ENCODE assay signal across 19 mouse cellular contexts in genomic region chr5:132975303-132975932, GRCm38 (mm10).
A peak's percentile ranks its signal among the peaks of the same experiment; 100 is the strongest.
DNase-seq lines count a peak whose midpoint lies in the region; ATAC-seq lines count a peak whose summit lies in the region.
"Had no signal": no experiment of that assay in that cellular context is flagged by ENCODE, and none has a peak within 500 bp of the region (broad histone marks: within the 10 kb centered on the region; RNA-seq: fewer than 3 reads in every experiment).

No protein-coding gene starts in this region.

- H3K27ac ChIP-seq in hindbrain, embryonic 14.5 days = 0 out of 2 replicates have a peak overlapping the region, but pooled peaks have one; percentile 14
- no peak overlapping the region for H3K27ac ChIP-seq in hindbrain, embryonic 12.5 days
- peak overlapping the region; percentile 48; the same call in 1 of the 2 replicates for H3K27ac ChIP-seq in midbrain, embryonic 13.5 days
- no peak overlapping the region; the same call in 1 of the 2 replicates for H3K27ac ChIP-seq in midbrain, embryonic 10.5 days (replicated peaks)
- peak overlapping the region; percentile 45; the same call in 1 of the 2 replicates for H3K27ac ChIP-seq in midbrain, embryonic 14.5 days (replicated peaks; ENCODE audit: low read depth, low read length)
- H3K27ac ChIP-seq: embryonic facial prominence, embryonic 10.5 days; forebrain, embryonic 13.5 days; heart, adult 2 months; heart, embryonic 15.5 days; hindbrain, postnatal 0 days had no signal

- no peaks in the 10 kb centered on the region for H3K9me3 ChIP-seq in hindbrain, embryonic 14.5 days (ENCODE audit: control insufficient read depth, low read length)
- H3K9me3 ChIP-seq in hindbrain, embryonic 12.5 days (replicated peaks) = 0 out of 2 replicates have a peak, but pooled peaks cover 7% of the 10 kb centered on the region
- H3K9me3 ChIP-seq in midbrain, embryonic 13.5 days = no peaks in the 10 kb centered on the region
- H3K9me3 ChIP-seq in midbrain, embryonic 10.5 days (replicated peaks) = no peaks in the 10 kb centered on the region; the same call in 1 of the 2 replicates
- peaks cover 4% of the 10 kb centered on the region; the same call in 1 of the 2 replicates for H3K9me3 ChIP-seq in midbrain, embryonic 14.5 days (ENCODE audit: control insufficient read depth, low read length)
- H3K9me3 ChIP-seq: forebrain, embryonic 13.5 days; heart, embryonic 15.5 days had no signal

- intact Hi-C loops in gastrocnemius, postnatal 36 days (cut with DNase I) = no loop called here

- no peak overlapping the region for H3K4me2 ChIP-seq in hindbrain, embryonic 14.5 days (replicated peaks)
- no peak overlapping the region for H3K4me2 ChIP-seq in hindbrain, embryonic 12.5 days (replicated peaks)
- no peak overlapping the region for H3K4me2 ChIP-seq in midbrain, embryonic 13.5 days (replicated peaks)
- H3K4me2 ChIP-seq in midbrain, embryonic 14.5 days (ENCODE audit: low read length) = no peak overlapping the region
- H3K4me2 ChIP-seq: forebrain, embryonic 13.5 days; heart, embryonic 11.5 days; heart, embryonic 15.5 days had no signal

- ATAC-seq in hindbrain, embryonic 14.5 days (ENCODE audit: low FRiP score) = no peak
- no peak for ATAC-seq in hindbrain, embryonic 12.5 days (ENCODE audit: low FRiP score)
- no peak; the same call in 1 of the 2 replicates for ATAC-seq in midbrain, embryonic 13.5 days
- no peak for ATAC-seq in midbrain, embryonic 14.5 days (ENCODE audit: low FRiP score, low TSS enrichment)
- ATAC-seq: forebrain, postnatal 0 days; hindbrain, postnatal 0 days; Patski had no signal

- peaks cover 2% of the 10 kb centered on the region; the same call in 1 of the 2 replicates for H3K4me1 ChIP-seq in hindbrain, embryonic 14.5 days (replicated peaks; ENCODE audit: control insufficient read depth, insufficient read depth, low read length)
- peaks cover 21% of the 10 kb centered on the region for H3K4me1 ChIP-seq in hindbrain, embryonic 12.5 days
- peaks cover 23% of the 10 kb centered on the region for H3K4me1 ChIP-seq in midbrain, embryonic 13.5 days (replicated peaks)
- peaks cover 29% of the 10 kb centered on the region for H3K4me1 ChIP-seq in midbrain, embryonic 10.5 days
- H3K4me1 ChIP-seq in midbrain, embryonic 14.5 days (ENCODE audit: control insufficient read depth, insufficient read depth, low read length) = peaks cover 12% of the 10 kb centered on the region

- DNase-seq in hindbrain, embryonic 14.5 days (ENCODE audit: low spot score) = no peak
- no peak for DNase-seq in midbrain, embryonic 10.5 days (ENCODE audit: low spot score)
- DNase-seq in midbrain, embryonic 14.5 days = peak; percentile 24
- DNase-seq in gastrocnemius, postnatal 36 days = no peak
- DNase-seq: adrenal gland, adult 2 months; adrenal gland, postnatal 25 days; cerebellum, adult 2 months; forebrain, postnatal 0 days; heart, adult 2 months; heart, postnatal 14 days had no signal

- no peaks in the 10 kb centered on the region for H3K36me3 ChIP-seq in hindbrain, embryonic 14.5 days (replicated peaks; ENCODE audit: control insufficient read depth, insufficient read depth)
- H3K36me3 ChIP-seq in hindbrain, embryonic 12.5 days = no peaks in the 10 kb centered on the region
- H3K36me3 ChIP-seq in midbrain, embryonic 13.5 days = no peaks in the 10 kb centered on the region
- no peaks in the 10 kb centered on the region for H3K36me3 ChIP-seq in midbrain, embryonic 10.5 days
- no peaks in the 10 kb centered on the region for H3K36me3 ChIP-seq in midbrain, embryonic 14.5 days (ENCODE audit: control insufficient read depth, insufficient read depth, low read length)
- H3K36me3 ChIP-seq: embryonic facial prominence, embryonic 10.5 days; heart, embryonic 15.5 days had no signal

- H3K27me3 ChIP-seq in hindbrain, embryonic 14.5 days (ENCODE audit: control insufficient read depth, insufficient read depth, low read length) = no peaks in the 10 kb centered on the region
- no peaks in the 10 kb centered on the region; the same call in 1 of the 2 replicates for H3K27me3 ChIP-seq in hindbrain, embryonic 12.5 days
- H3K27me3 ChIP-seq in midbrain, embryonic 13.5 days = 0 out of 2 replicates have a peak, but pooled peaks cover 2% of the 10 kb centered on the region
- H3K27me3 ChIP-seq in midbrain, embryonic 10.5 days (ENCODE audit: low read depth, poor library complexity, severe bottlenecking) = peaks cover 49% of the 10 kb centered on the region
- H3K27me3 ChIP-seq in midbrain, embryonic 14.5 days (ENCODE audit: control insufficient read depth, insufficient read depth, low read length) = no peaks in the 10 kb centered on the region
- H3K27me3 ChIP-seq: CH12.LX; forebrain, embryonic 13.5 days; heart, embryonic 15.5 days; Patski had no signal

- no peak overlapping the region for H3K4me3 ChIP-seq in hindbrain, embryonic 14.5 days (replicated peaks; ENCODE audit: low read length)
- H3K4me3 ChIP-seq in hindbrain, embryonic 12.5 days = no peak overlapping the region
- H3K4me3 ChIP-seq in midbrain, embryonic 13.5 days (replicated peaks) = no peak overlapping the region
- H3K4me3 ChIP-seq in midbrain, embryonic 10.5 days = no peak overlapping the region
- no peak overlapping the region for H3K4me3 ChIP-seq in midbrain, embryonic 14.5 days (replicated peaks; ENCODE audit: low read depth, low read length)
- H3K4me3 ChIP-seq: embryonic facial prominence, embryonic 10.5 days; forebrain, embryonic 13.5 days; heart, adult 2 months; heart, embryonic 15.5 days had no signal

- 79% methylated on average over 4 of the region's 4 CpGs for WGBS in hindbrain, embryonic 14.5 days
- 79% methylated on average over 4 of the region's 4 CpGs for WGBS in hindbrain, embryonic 12.5 days
- WGBS in midbrain, embryonic 13.5 days = 66% methylated on average over 4 of the region's 4 CpGs
- WGBS in midbrain, embryonic 10.5 days = 72% methylated on average over 4 of the region's 4 CpGs
- 63% methylated on average over 4 of the region's 4 CpGs for WGBS in midbrain, embryonic 14.5 days

- no peak overlapping the region for H3K9ac ChIP-seq in hindbrain, embryonic 14.5 days
- H3K9ac ChIP-seq in hindbrain, embryonic 12.5 days = no peak overlapping the region
- H3K9ac ChIP-seq in midbrain, embryonic 13.5 days (replicated peaks) = no peak overlapping the region
- no peak overlapping the region for H3K9ac ChIP-seq in midbrain, embryonic 14.5 days (replicated peaks; ENCODE audit: low read length)
- H3K9ac ChIP-seq: forebrain, embryonic 13.5 days; forebrain, postnatal 0 days; heart, embryonic 15.5 days had no signal

Comparison
In these comparisons a context has a peak if more than half of its experiments do, and no peak if none do; other contexts are left out.
1. H3K27ac ChIP-seq: peak in hindbrain, embryonic 14.5 days (single experiment), midbrain, embryonic 13.5 days (single experiment) and midbrain, embryonic 14.5 days (single experiment); none in hindbrain, embryonic 12.5 days (single experiment) and midbrain, embryonic 10.5 days (single experiment).